Mouse (Mus musculus) heart, embryonic 13.5 days (tissue): ENCODE measurements at regions not wholly inside any gene's neighbourhood (a gene's known extent, or its start where the extent isn't known, plus 50 kb on each side); places are given as distances from the start of the nearest gene placed in this dataset.

Experiments used
- ATAC-seq: fragments of 200-750 bp; cut with Nextera tagmentation; 2 replicates; pipeline ENCODE4 v1.8.0; 2017; ENCODE audit warnings: moderate TSS enrichment; ENCODE audit not compliant: insufficient number of reproducible peaks, low FRiP score, low TSS enrichment; ENCODE audit errors: extremely low read depth
- H3K27ac ChIP-seq: fragments of 300-500 bp; sonication (generic); replicated peaks from 2 replicates; pipeline ENCODE4 v1.5.1; 2015; ENCODE audit warnings: moderate library complexity, mild to moderate bottlenecking, inconsistent platforms
- H3K27me3 ChIP-seq: fragments of 300-500 bp; sonication (generic); replicated peaks from 2 replicates; pipeline ENCODE4 v1.6.1; 2015; ENCODE audit warnings: mild to moderate bottlenecking, inconsistent platforms
- H3K36me3 ChIP-seq: fragments of 300-500 bp; sonication (generic); 2 replicates; pipeline ENCODE4 v1.6.1; 2015; ENCODE audit warnings: mild to moderate bottlenecking, inconsistent platforms
- H3K4me1 ChIP-seq: fragments of 300-500 bp; sonication (generic); 2 replicates; pipeline ENCODE4 v1.6.1; 2015; ENCODE audit warnings: inconsistent platforms
- H3K4me2 ChIP-seq: fragments of 300-500 bp; sonication (generic); 2 replicates; pipeline ENCODE4 v1.6.1; 2015; ENCODE audit warnings: inconsistent platforms, mild to moderate bottlenecking, moderate library complexity
- H3K4me3 ChIP-seq: fragments of 300-500 bp; sonication (generic); 2 replicates; pipeline ENCODE4 v1.5.1; 2015; ENCODE audit warnings: moderate library complexity, mild to moderate bottlenecking, inconsistent platforms
- H3K9ac ChIP-seq: fragments of 300-500 bp; sonication (generic); 2 replicates; pipeline ENCODE4 v1.6.1; 2015; ENCODE audit warnings: inconsistent platforms, mild to moderate bottlenecking, moderate library complexity
- H3K9me3 ChIP-seq: fragments of 300-500 bp; sonication (generic); 2 replicates; pipeline ENCODE4 v1.6.1; 2016; ENCODE audit warnings: inconsistent platforms
- WGBS: fragments of 180-500 bp; shearing (Covaris S2); methylation state at CpG from one replicate; pipeline ENCODE4 v1.1.7; 2015; ENCODE audit warnings: mixed read lengths; 5-methylcytosine and 5-hydroxymethylcytosine counted together

- Histone ChIP-seq H3K4me3 (no peak overlapping the region), H3K9ac (no peak overlapping the region), H3K4me2 (no peak overlapping the region), H3K27me3 (no peaks in the 10 kb centered on the region), H3K9me3 (no peaks in the 10 kb centered on the region), H3K27ac (no peak overlapping the region), H3K4me1 (no peaks in the 10 kb centered on the region), H3K36me3 (no peaks in the 10 kb centered on the region)
- no peak for ATAC-seq
- 78% methylated on average over 8 of the region's 8 CpGs for WGBS
These were observed 103.4 kb downstream of the Mreg start for GRCm38 (mm10) chr1:72108678-72109077.

- H3K4me2 ChIP-seq: no peak overlapping the region
- H3K9ac ChIP-seq: no peak overlapping the region
- no peaks in the 10 kb centered on the region for H3K36me3 ChIP-seq
- WGBS: 72% methylated on average over 7 of the region's 7 CpGs
- no peak for ATAC-seq
- H3K27ac ChIP-seq: no peak overlapping the region
- no peaks in the 10 kb centered on the region for H3K4me1 ChIP-seq
- no peaks in the 10 kb centered on the region for H3K9me3 ChIP-seq
- no peak overlapping the region for H3K4me3 ChIP-seq
- H3K27me3 ChIP-seq: no peaks in the 10 kb centered on the region
These were observed 105.0 kb downstream of the Mreg start for GRCm38 (mm10) chr1:72107125-72107524.

DNA sequence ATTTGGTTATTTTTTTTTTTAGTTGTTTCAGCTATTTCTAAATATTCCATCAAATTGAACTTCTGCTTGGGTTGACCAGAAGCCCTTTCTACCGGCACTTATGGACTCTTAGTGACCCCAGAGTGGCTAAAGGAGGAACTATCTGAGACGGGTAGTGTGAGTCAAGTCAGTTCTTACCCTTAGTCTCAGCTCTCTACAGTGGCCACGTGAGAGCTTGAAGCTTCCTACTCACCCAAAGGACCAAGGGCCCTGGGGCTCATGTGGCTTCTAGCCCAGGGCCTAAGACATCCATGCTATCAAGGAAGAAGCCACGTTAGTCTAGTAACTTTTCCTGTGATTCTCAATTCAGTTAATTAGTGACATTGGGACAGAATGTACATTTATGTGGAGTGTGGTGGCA lies 105.5 kb downstream of the Mreg start:
- H3K4me3 ChIP-seq: no peak overlapping the region
- no peaks in the 10 kb centered on the region for H3K9me3 ChIP-seq
- no peak overlapping the region for H3K9ac ChIP-seq
- no peaks in the 10 kb centered on the region for H3K27me3 ChIP-seq
- H3K4me1 ChIP-seq: no peaks in the 10 kb centered on the region
- ATAC-seq: no peak
- WGBS: 74% methylated on average over 4 of the region's 4 CpGs
- H3K27ac ChIP-seq: no peak overlapping the region
- no peak overlapping the region for H3K4me2 ChIP-seq
- H3K36me3 ChIP-seq: no peaks in the 10 kb centered on the region

DNA sequence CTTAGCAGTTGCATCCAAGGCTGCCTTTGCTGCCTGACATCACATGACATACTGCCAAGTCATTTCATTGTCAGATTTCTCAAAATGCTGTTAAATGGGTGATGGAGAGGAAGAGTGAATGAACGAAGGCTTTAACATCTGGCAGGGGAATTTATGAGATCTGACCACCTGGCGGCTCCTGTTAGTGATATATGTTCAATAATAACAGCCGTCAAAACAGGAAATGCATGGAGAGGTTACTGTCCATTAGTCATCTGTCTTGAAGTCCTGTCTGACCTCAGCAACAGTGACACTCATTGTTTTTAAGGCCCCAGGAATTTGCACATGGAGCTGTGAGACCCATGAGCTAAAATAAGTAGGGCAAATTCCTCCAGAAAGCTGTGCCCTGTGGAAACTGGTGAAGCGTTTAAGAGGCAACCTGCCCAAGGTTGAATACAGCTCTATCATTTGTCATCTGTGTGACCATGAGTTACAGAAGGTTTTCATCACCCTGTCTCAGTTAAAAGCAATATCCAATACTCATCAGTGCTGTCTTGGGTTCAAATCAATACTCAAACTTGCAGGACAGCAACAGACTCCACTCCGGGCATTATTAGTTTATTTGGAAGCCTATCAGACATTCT lies 106.6 kb downstream of the Mreg start:
- no peaks in the 10 kb centered on the region for H3K4me1 ChIP-seq
- H3K9me3 ChIP-seq: no peaks in the 10 kb centered on the region
- no peak overlapping the region for H3K4me3 ChIP-seq
- H3K36me3 ChIP-seq: no peaks in the 10 kb centered on the region
- H3K27ac ChIP-seq: no peak overlapping the region
- no peak overlapping the region for H3K9ac ChIP-seq
- 67% methylated on average over 5 of the region's 5 CpGs for WGBS
- no peaks in the 10 kb centered on the region for H3K27me3 ChIP-seq
- no peak overlapping the region for H3K4me2 ChIP-seq
- no peak for ATAC-seq

DNA sequence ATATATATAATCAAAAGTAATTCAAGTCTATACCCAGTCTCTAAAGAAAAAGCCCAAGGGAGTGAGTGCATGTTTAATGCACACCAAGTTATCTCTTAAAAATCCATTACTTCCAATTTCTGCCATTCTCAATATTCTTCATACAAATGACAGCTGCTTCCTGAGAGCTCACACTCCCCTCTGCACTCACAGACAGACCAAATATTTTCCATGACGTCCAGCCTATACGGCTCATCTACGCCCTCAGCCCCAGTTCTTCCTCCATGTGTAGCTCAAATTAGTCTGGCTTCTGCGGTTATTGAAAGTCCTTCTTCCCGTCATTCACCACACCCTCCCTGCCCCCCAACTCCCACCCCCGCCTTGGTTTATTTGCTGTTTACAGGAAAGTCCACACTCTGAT lies 108.1 kb downstream of the Mreg start:
- Histone ChIP-seq H3K9me3 (no peaks in the 10 kb centered on the region), H3K9ac (no peak overlapping the region), H3K36me3 (no peaks in the 10 kb centered on the region), H3K4me2 (no peak overlapping the region), H3K27me3 (no peaks in the 10 kb centered on the region), H3K4me1 (no peaks in the 10 kb centered on the region), H3K4me3 (no peak overlapping the region), H3K27ac (no peak overlapping the region)
- ATAC-seq: no peak
- WGBS: 53% methylated on average over 6 of the region's 6 CpGs

- Histone ChIP-seq H3K9me3 (no peaks in the 10 kb centered on the region), H3K9ac (no peak overlapping the region), H3K27ac (no peak overlapping the region), H3K4me3 (no peak overlapping the region), H3K4me2 (no peak overlapping the region), H3K27me3 (no peaks in the 10 kb centered on the region), H3K36me3 (no peaks in the 10 kb centered on the region), H3K4me1 (no peaks in the 10 kb centered on the region)
- ATAC-seq: no peak
- 77% methylated on average over 6 of the region's 6 CpGs for WGBS
These were observed 108.7 kb downstream of the Mreg start for GRCm38 (mm10) chr1:72103387-72103786.

DNA sequence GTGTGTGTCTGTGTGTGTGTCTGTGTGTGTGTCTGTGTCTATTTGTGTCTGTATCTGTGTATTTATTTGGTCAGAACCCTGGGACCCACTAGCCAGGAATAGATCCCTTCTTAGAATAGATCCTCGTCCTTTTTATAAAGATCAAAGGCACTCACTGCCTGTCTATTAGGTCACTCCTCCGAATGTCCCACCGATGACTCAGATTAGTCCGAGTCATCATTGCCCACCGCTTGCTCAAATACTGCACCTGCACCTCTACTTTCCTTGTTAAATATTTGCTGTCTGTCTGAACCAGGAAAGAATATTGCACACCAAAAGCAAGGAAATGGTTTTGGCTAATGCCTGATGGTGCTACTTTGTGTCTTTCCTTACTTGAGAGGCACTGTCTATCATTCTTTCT lies 112.7 kb downstream of the Mreg start:
- Histone ChIP-seq H3K27me3 (no peaks in the 10 kb centered on the region), H3K27ac (no peak overlapping the region), H3K4me3 (no peak overlapping the region), H3K9ac (no peak overlapping the region), H3K9me3 (no peaks in the 10 kb centered on the region), H3K36me3 (no peaks in the 10 kb centered on the region), H3K4me2 (no peak overlapping the region), H3K4me1 (no peaks in the 10 kb centered on the region)
- WGBS: 41% methylated on average over 5 of the region's 5 CpGs
- ATAC-seq: no peak

DNA sequence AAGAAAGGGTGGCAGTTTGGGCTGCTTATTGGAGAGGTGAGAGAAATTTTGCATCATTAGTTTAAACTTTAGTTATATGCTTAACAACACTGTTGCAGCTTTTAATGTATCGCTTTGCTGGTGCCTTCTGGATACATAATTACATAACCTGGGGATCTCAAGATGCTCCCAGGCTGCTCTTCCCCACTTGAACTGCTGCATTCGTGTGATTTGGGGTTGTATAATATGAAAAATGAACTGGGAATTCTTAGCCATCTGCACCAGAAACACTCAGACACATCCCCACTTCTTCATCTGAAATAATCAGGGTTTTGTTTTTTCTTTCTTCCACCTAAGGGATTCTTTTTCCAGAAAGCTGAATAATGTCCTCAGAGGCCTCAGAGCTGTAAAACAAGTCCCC lies 120.8 kb downstream of the Mreg start:
- no peak for ATAC-seq
- Histone ChIP-seq H3K36me3 (no peaks in the 10 kb centered on the region), H3K27me3 (no peaks in the 10 kb centered on the region), H3K9ac (no peak overlapping the region), H3K4me3 (no peak overlapping the region), H3K9me3 (no peaks in the 10 kb centered on the region; the same call in 1 of the 2 replicates), H3K27ac (no peak overlapping the region), H3K4me2 (no peak overlapping the region), H3K4me1 (no peaks in the 10 kb centered on the region)
- 66% methylated on average over 2 of the region's 2 CpGs for WGBS

- WGBS: 52% methylated on average over 6 of the region's 6 CpGs
- H3K4me1 ChIP-seq: no peaks in the 10 kb centered on the region
These were observed 126.4 kb downstream of the Mreg start for GRCm38 (mm10) chr1:72085661-72086060.

GRCm38 (mm10) chr1:72084219-72084618 lies 127.9 kb downstream of the Mreg start:
- no peaks in the 10 kb centered on the region for H3K27me3 ChIP-seq
- WGBS: 49% methylated on average over 3 of the region's 3 CpGs
- no peak overlapping the region for H3K9ac ChIP-seq
- H3K4me1 ChIP-seq: no peaks in the 10 kb centered on the region
- no peaks in the 10 kb centered on the region for H3K36me3 ChIP-seq
- no peak for ATAC-seq
- H3K9me3 ChIP-seq: no peaks in the 10 kb centered on the region
- H3K4me3 ChIP-seq: no peak overlapping the region
- no peak overlapping the region for H3K4me2 ChIP-seq
- no peak overlapping the region for H3K27ac ChIP-seq

More at GRCm38 (mm10) chr1:72085661-72086060, 126.4 kb downstream of the Mreg start:
- Histone ChIP-seq H3K9ac (no peak overlapping the region), H3K9me3 (no peaks in the 10 kb centered on the region), H3K4me3 (no peak overlapping the region), H3K36me3 (no peaks in the 10 kb centered on the region), H3K27ac (no peak overlapping the region), H3K4me2 (no peak overlapping the region), H3K27me3 (no peaks in the 10 kb centered on the region)
- no peak for ATAC-seq

- H3K9me3 ChIP-seq: no peaks in the 10 kb centered on the region
- no peak for ATAC-seq
- no peak overlapping the region for H3K4me3 ChIP-seq
- H3K36me3 ChIP-seq: no peaks in the 10 kb centered on the region
- no peak overlapping the region for H3K9ac ChIP-seq
- H3K4me1 ChIP-seq: no peaks in the 10 kb centered on the region
- 77% methylated on average over 4 of the region's 4 CpGs for WGBS
- H3K4me2 ChIP-seq: no peak overlapping the region
- H3K27ac ChIP-seq: no peak overlapping the region
- H3K27me3 ChIP-seq: no peaks in the 10 kb centered on the region
These were observed 129.7 kb downstream of the Mreg start for GRCm38 (mm10) chr1:72082366-72082765.

GRCm38 (mm10) chr1:72081811-72082210 lies 130.3 kb downstream of the Mreg start:
- H3K27me3 ChIP-seq: no peaks in the 10 kb centered on the region
- 67% methylated on average over 5 of the region's 5 CpGs for WGBS
- no peaks in the 10 kb centered on the region for H3K4me1 ChIP-seq
- no peak overlapping the region for H3K4me2 ChIP-seq
- no peaks in the 10 kb centered on the region for H3K9me3 ChIP-seq
- no peak overlapping the region for H3K9ac ChIP-seq
- no peak overlapping the region for H3K4me3 ChIP-seq
- no peak for ATAC-seq
- no peaks in the 10 kb centered on the region for H3K36me3 ChIP-seq
- no peak overlapping the region for H3K27ac ChIP-seq
